Mouse (Mus musculus) stomach, embryonic 16.5 days (tissue): ENCODE measurements around the gene Ulk3. TPM values are rescaled to one million over a fixed set of nuclear protein-coding genes. Genes with fewer than 3 reads are reported as not detected.

Source experiments
- ATAC-seq: fragments of 200-750 bp; cut with Nextera tagmentation; 2 replicates; pipeline ENCODE4 v1.8.0; 2017; ENCODE audit warnings: moderate number of reproducible peaks, moderate TSS enrichment; ENCODE audit not compliant: insufficient read depth, low FRiP score
- H3K27ac ChIP-seq: fragments of 300-500 bp; sonication (generic); 2 replicates; pipeline ENCODE4 v1.5.1; 2014; ENCODE audit warnings: low read length
- H3K27me3 ChIP-seq: fragments of 300-500 bp; sonication (generic); 2 replicates; pipeline ENCODE4 v1.6.1; 2014; ENCODE audit warnings: low read length, control low read depth, mixed read lengths; ENCODE audit not compliant: control insufficient read depth, insufficient read depth
- H3K36me3 ChIP-seq: fragments of 300-500 bp; sonication (generic); 2 replicates; pipeline ENCODE4 v1.6.1; 2014; ENCODE audit warnings: low read length; ENCODE audit not compliant: control insufficient read depth, insufficient read depth
- H3K4me1 ChIP-seq: fragments of 300-500 bp; sonication (generic); 2 replicates; pipeline ENCODE4 v1.6.1; 2014; ENCODE audit warnings: low read length, control low read depth, mixed read lengths; ENCODE audit not compliant: control insufficient read depth, insufficient read depth
- H3K4me2 ChIP-seq: fragments of 300-500 bp; sonication (generic); 2 replicates; pipeline ENCODE4 v1.6.1; 2014; ENCODE audit warnings: low read depth, low read length, mixed read lengths
- H3K4me3 ChIP-seq: fragments of 300-500 bp; sonication (generic); replicated peaks from 2 replicates; pipeline ENCODE4 v1.5.1; 2014; ENCODE audit warnings: mild to moderate bottlenecking, low read length
- H3K9ac ChIP-seq: fragments of 300-500 bp; sonication (generic); 2 replicates; pipeline ENCODE4 v1.6.1; 2014; ENCODE audit warnings: low read length
- H3K9me3 ChIP-seq: fragments of 300-500 bp; sonication (generic); replicated peaks from 2 replicates; pipeline ENCODE4 v1.6.1; 2016; ENCODE audit warnings: low read length, control low read depth; ENCODE audit not compliant: control insufficient read depth
- WGBS: fragments of 180-500 bp; shearing (Covaris S2); extraction: QIAGEN DNeasy Blood & Tissue Kit; methylation state at CpG from one replicate; pipeline ENCODE4 v1.1.7; 2014; 5-methylcytosine and 5-hydroxymethylcytosine counted together
- polyA plus RNA-seq: library from polyadenylated mRNA; unstranded; fragments of >200 nt; fragmentation: Nextera tagmentation; extraction: Ambion mirVana; gene quantifications from 2 replicates; pipeline ENCODE4 v1.2.1, GENCODE M21; 2015

The Ulk3 gene
- 21.6 and 22.3 TPM in 2 replicates for polyA plus RNA-seq

GRCm38 (mm10) chr9:57589224-57590126 lies at the start of gene Ulk3:
Ulk3 (plus strand) TSS chr9:57589452.
- 0 out of 2 replicates have a peak, but pooled peaks cover 2% of the 10 kb centered on the region for H3K36me3 ChIP-seq
- no peaks in the 10 kb centered on the region for H3K9me3 ChIP-seq
- peak within 1 kb of the TSS; percentile 88 for H3K9ac ChIP-seq
- under 1% methylated on average over 58 of the region's 58 CpGs for WGBS
- H3K4me1 ChIP-seq = peaks cover 12% of the 10 kb centered on the region
- H3K27ac ChIP-seq = peak within 1 kb of the TSS; percentile 86
- peak within 1 kb of the TSS; percentile 69 for H3K4me3 ChIP-seq
- ATAC-seq = peak; percentile 88
- H3K4me2 ChIP-seq = peak within 1 kb of the TSS; percentile 91
- no peaks in the 10 kb centered on the region for H3K27me3 ChIP-seq

DNA sequence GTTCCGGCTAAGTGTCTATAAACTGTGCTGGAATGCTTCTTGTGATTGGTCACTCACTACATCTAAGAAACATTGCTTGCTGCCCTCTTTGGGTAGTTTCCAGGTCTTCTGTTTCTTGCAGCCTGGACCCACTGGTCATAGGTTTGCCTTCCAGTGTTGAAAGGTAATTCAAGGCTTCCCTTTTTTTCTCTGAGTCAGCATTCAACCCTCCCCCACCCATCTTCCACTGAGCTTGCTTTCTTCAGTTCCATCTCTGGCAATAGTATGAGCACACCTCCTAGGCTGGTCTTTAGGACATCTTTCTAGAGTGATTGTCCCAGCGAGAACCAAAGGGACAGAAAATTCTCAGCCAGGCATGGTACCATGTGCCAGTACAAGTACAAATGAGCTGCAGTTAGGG lies 49.7 kb upstream of the Ulk3 start:
- Histone ChIP-seq H3K27ac (no peak overlapping the region), H3K9ac (no peak overlapping the region), H3K4me1 (peaks cover 13% of the 10 kb centered on the region), H3K27me3 (no peaks in the 10 kb centered on the region), H3K36me3 (0 out of 2 replicates have a peak, but pooled peaks cover 3% of the 10 kb centered on the region), H3K9me3 (no peaks in the 10 kb centered on the region), H3K4me2 (no peak overlapping the region), H3K4me3 (no peak overlapping the region)
- ATAC-seq = no peak
- WGBS = 75% methylated on average over 2 of the region's 2 CpGs

DNA sequence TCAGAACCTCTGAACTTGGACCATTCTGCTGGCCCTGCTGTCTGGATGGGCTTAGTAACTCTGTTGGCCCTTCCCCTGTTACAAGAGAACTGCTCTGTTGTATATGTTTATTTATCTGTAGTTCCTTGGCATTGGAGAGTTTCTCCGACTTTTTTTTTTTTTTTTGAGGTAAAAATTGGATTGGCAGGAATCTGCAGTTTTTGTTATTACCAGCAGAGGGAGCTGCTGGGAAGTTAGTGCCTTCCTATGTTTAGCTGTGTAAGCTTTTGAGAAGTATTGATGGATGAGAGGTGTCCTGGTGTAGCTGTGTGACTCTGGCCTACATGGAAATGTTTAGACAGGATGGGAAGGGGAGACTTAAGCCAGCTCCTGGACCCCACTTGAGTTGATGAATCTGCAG lies 47.9 kb upstream of the Ulk3 start:
- Histone ChIP-seq H3K27ac (no peak overlapping the region), H3K4me2 (no peak overlapping the region), H3K4me3 (no peak overlapping the region), H3K9ac (no peak overlapping the region), H3K27me3 (no peaks in the 10 kb centered on the region), H3K36me3 (0 out of 2 replicates have a peak, but pooled peaks cover 3% of the 10 kb centered on the region), H3K9me3 (no peaks in the 10 kb centered on the region), H3K4me1 (peaks cover 13% of the 10 kb centered on the region)
- WGBS = 0% methylated on average over 1 of the region's 1 CpGs
- no peak for ATAC-seq

DNA sequence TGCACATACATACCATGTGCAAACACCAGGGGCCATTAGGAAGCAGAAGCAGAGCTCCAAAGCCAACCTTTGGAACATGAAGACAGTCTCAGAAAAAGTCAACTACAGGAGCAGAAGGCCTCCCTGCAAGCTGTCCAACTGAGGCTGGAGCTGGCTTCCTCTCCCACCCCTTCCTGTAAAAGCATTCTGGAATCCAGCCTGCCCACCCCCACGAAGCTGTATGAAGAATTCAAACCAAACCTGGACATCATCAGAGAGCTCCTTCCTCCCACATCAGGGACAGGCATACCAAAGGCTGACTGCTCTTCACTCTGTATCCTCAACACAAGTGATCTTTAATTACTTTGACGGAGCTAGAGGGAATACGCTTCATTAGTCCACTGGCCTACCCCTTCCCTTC lies 45.3 kb upstream of the Ulk3 start:
- Histone ChIP-seq H3K36me3 (peaks cover 7% of the 10 kb centered on the region; the same call in 1 of the 2 replicates), H3K27ac (no peak overlapping the region), H3K4me1 (peaks cover 8% of the 10 kb centered on the region; the same call in 1 of the 2 replicates), H3K4me3 (no peak overlapping the region), H3K9me3 (no peaks in the 10 kb centered on the region), H3K4me2 (no peak overlapping the region), H3K9ac (no peak overlapping the region), H3K27me3 (no peaks in the 10 kb centered on the region)
- no peak for ATAC-seq
- WGBS = 71% methylated on average over 3 of the region's 3 CpGs

DNA sequence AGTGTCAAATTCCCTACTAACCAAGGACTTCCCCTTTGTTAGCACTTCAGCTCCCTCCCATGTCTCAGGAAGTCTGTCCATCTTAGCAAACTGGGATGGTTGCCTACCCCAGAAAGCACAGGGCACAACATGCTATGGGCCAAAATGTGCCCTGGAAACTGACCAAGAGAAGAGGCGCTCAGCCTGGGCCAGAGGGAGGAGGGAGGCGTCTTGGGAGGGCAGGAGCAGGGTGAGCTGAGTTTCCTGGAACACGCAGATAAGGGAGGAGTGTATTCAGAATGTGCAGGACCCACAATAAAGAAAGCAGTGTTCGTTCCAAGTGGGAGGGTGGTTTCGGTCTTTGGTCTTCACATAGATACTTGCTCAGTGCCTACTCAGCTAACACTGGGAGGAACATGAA lies 42.0 kb upstream of the Ulk3 start:
- 61% methylated on average over 5 of the region's 5 CpGs for WGBS
- H3K4me1 ChIP-seq = peaks cover 11% of the 10 kb centered on the region
- H3K36me3 ChIP-seq = peaks cover 12% of the 10 kb centered on the region; the same call in 1 of the 2 replicates
- H3K9me3 ChIP-seq = no peaks in the 10 kb centered on the region
- no peak overlapping the region for H3K4me2 ChIP-seq
- H3K27ac ChIP-seq = peak overlapping the region; percentile 36; the same call in 1 of the 2 replicates
- H3K4me3 ChIP-seq = no peak overlapping the region
- ATAC-seq = no peak
- H3K9ac ChIP-seq = no peak overlapping the region
- no peaks in the 10 kb centered on the region for H3K27me3 ChIP-seq

DNA sequence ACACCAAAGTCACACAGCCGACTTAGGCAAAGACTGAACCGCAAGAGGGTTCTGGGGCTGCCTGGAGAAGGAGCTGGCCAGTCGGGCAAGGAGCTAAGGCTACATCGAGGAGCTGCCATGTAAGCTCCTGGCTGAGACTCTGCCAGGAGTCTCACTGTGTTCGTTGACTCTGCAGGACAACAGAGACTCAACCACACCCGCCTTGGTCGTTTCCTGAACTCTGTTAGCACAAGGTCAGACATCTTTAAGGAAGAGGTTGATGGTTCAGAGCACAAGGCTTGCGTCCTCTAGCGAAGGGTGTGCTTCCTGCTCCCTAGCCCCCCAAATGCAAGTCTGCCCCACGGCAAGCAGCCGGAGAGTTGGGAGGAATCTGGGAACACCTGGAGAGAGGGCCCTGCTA lies 41.4 kb upstream of the Ulk3 start:
- Histone ChIP-seq H3K9ac (no peak overlapping the region), H3K4me1 (peaks cover 11% of the 10 kb centered on the region), H3K4me3 (no peak overlapping the region), H3K9me3 (no peaks in the 10 kb centered on the region), H3K4me2 (no peak overlapping the region), H3K36me3 (peaks cover 12% of the 10 kb centered on the region; the same call in 1 of the 2 replicates), H3K27ac (peak overlapping the region; percentile 36; the same call in 1 of the 2 replicates), H3K27me3 (no peaks in the 10 kb centered on the region)
- ATAC-seq = no peak
- 84% methylated on average over 11 of the region's 11 CpGs for WGBS

DNA sequence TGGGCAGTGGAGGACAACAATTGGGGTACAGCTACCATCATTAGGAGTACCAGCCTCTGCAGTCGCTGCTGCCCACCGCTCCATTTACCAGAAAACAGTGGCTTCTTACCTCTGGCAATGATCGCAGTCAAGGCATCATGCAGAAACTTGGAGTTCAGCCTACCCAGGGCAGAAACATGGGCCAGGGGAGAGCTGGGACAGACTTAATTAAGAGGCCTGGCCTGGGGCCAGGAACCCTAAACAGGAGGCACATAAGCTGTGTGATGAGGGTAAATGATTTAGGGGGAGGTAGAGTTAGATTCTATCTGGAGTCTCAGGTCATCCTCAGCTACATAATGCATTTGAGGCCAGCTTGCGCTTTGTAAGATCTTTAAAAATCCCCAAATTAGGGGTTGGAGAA lies 40.1 kb upstream of the Ulk3 start:
- Histone ChIP-seq H3K4me1 (peaks cover 11% of the 10 kb centered on the region), H3K36me3 (peaks cover 9% of the 10 kb centered on the region; the same call in 1 of the 2 replicates), H3K4me3 (no peak overlapping the region), H3K27me3 (no peaks in the 10 kb centered on the region), H3K27ac (no peak overlapping the region), H3K9me3 (no peaks in the 10 kb centered on the region), H3K9ac (no peak overlapping the region), H3K4me2 (no peak overlapping the region)
- 93% methylated on average over 4 of the region's 4 CpGs for whole genome bisulfite sequencing
- ATAC-seq = no peak

DNA sequence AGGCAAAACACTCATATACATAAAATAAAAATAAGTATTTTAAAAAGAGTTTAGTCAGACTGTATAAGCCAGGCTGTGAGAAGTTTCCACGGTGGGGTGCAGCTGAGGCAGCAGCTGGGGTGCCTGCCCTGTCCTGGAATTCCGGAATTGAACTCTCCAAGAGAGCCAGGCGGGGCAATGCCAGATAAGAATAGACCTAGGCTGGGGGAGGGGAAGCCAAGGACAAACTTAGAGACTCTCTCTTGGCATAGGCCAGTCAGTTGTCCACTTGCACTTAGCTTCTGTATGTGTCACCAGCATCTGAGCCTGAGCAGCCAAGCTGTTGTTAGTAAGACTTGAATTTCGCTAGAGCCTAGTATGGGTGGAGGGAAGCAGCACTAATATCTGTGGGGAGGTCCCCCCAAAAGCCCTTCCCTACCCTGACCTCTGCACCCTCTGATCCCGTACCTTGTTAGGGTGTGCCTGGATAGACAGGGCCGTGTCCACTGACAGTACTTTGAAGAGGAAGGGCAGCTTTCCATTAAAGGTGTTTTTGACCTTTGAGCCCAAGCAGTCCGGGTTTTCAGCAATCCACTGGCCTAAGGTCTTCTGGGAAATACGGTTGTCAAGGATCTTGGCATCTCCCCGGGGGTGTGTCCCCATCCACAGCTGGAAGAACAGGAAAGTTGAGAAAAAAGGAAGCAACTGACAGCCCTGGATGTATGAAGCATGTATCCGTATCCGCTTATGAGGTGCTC lies 39.0 kb upstream of the Ulk3 start:
- peak overlapping the region; percentile 22 for H3K27ac ChIP-seq
- H3K4me2 ChIP-seq = no peak overlapping the region
- no peak overlapping the region for H3K4me3 ChIP-seq
- no peaks in the 10 kb centered on the region for H3K9me3 ChIP-seq
- ATAC-seq = peak; percentile 56; the same call in 1 of the 2 replicates
- no peaks in the 10 kb centered on the region for H3K27me3 ChIP-seq
- 72% methylated on average over 11 of the region's 11 CpGs for WGBS
- H3K36me3 ChIP-seq = peaks cover 9% of the 10 kb centered on the region; the same call in 1 of the 2 replicates
- H3K9ac ChIP-seq = no peak overlapping the region
- peaks cover 11% of the 10 kb centered on the region for H3K4me1 ChIP-seq
